Mouse (Mus musculus) liver, embryonic 15.5 days (tissue): ENCODE results near the gene Nfic. TPM values are rescaled to one million over a fixed set of nuclear protein-coding genes. Genes with fewer than 3 reads are reported as not detected.

Experiments used
- ATAC-seq: fragments of 200-750 bp; cut with Nextera tagmentation; 2 replicates; pipeline ENCODE4 v1.8.0; 2017; ENCODE audit warnings: moderate number of reproducible peaks, mild to moderate bottlenecking, moderate library complexity; ENCODE audit not compliant: insufficient read depth
- H3K27ac ChIP-seq: fragments of 300-500 bp; sonication (generic); replicated peaks from 2 replicates; pipeline ENCODE4 v1.5.1; 2015; ENCODE audit warnings: mild to moderate bottlenecking, inconsistent platforms
- H3K27me3 ChIP-seq: fragments of 300-500 bp; sonication (generic); 2 replicates; pipeline ENCODE4 v1.6.1; 2015; ENCODE audit warnings: mild to moderate bottlenecking, inconsistent platforms
- H3K36me3 ChIP-seq: fragments of 300-500 bp; sonication (generic); replicated peaks from 2 replicates; pipeline ENCODE4 v1.6.1; 2015; ENCODE audit warnings: moderate library complexity, mild to moderate bottlenecking, inconsistent platforms
- H3K4me1 ChIP-seq: fragments of 300-500 bp; sonication (generic); replicated peaks from 2 replicates; pipeline ENCODE4 v1.6.1; 2015; ENCODE audit warnings: inconsistent platforms
- H3K4me2 ChIP-seq: fragments of 300-500 bp; sonication (generic); 2 replicates; pipeline ENCODE4 v1.6.1; 2015; ENCODE audit warnings: moderate library complexity, mild to moderate bottlenecking, inconsistent platforms
- H3K4me3 ChIP-seq: fragments of 300-500 bp; sonication (generic); replicated peaks from 2 replicates; pipeline ENCODE4 v1.5.1; 2015; ENCODE audit warnings: mild to moderate bottlenecking, inconsistent platforms
- H3K9ac ChIP-seq: fragments of 300-500 bp; sonication (generic); 2 replicates; pipeline ENCODE4 v1.6.1; 2015; ENCODE audit warnings: moderate library complexity, mild to moderate bottlenecking, inconsistent platforms
- H3K9me3 ChIP-seq: fragments of 300-500 bp; sonication (generic); replicated peaks from 2 replicates; pipeline ENCODE4 v1.6.1; 2016; ENCODE audit warnings: inconsistent platforms
- WGBS: fragments of 180-500 bp; shearing (Covaris S2); methylation state at CpG from one replicate; pipeline ENCODE4 v1.1.7; 2015; ENCODE audit warnings: mixed read lengths; ENCODE audit not compliant: insufficient replicate concordance; 5-methylcytosine and 5-hydroxymethylcytosine counted together
- polyA plus RNA-seq: library from polyadenylated mRNA; unstranded; fragments of >200 nt; fragmentation: Nextera tagmentation; extraction: Ambion mirVana; gene quantifications from 2 replicates; pipeline ENCODE4 v1.2.1, GENCODE M21; 2015

The Nfic gene
- polyA plus RNA-seq, 1 experiment from 2014 or later, result 11.5 TPM

DNA sequence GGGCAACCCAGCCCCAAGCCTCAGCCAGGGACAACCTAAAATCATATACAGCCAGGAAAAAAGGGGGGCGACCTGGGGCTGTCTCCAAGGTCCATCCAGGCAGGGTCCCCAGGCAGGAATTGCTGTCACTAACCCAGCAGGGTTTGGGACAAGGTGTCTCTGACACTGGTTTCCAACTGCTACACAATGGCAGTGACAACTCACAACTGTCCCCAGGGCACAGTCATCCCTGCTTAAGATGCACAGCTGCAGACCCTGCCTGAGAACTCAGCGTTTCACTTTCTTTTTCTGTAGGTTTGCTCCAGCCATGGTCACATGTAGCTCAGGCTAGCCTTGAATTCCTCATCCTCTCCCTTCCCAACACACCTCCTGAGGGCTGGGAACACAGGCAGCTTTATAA, 26.3 kb downstream of the Nfic start:
- WGBS, result 30% methylated on average over 2 of the region's 2 CpGs
- H3K4me3 ChIP-seq, result peak overlapping the region; percentile 79; the same call in 1 of the 2 replicates
- ATAC-seq, result no peak
- H3K9me3 ChIP-seq, result no peaks in the 10 kb centered on the region
- H3K9ac ChIP-seq, result no peak overlapping the region
- peaks cover 80% of the 10 kb centered on the region for H3K4me1 ChIP-seq
- H3K4me2 ChIP-seq, result peak overlapping the region; percentile 97
- H3K27ac ChIP-seq, result no peak overlapping the region
- H3K36me3 ChIP-seq, result no peaks in the 10 kb centered on the region
- peaks cover 87% of the 10 kb centered on the region for H3K27me3 ChIP-seq

DNA sequence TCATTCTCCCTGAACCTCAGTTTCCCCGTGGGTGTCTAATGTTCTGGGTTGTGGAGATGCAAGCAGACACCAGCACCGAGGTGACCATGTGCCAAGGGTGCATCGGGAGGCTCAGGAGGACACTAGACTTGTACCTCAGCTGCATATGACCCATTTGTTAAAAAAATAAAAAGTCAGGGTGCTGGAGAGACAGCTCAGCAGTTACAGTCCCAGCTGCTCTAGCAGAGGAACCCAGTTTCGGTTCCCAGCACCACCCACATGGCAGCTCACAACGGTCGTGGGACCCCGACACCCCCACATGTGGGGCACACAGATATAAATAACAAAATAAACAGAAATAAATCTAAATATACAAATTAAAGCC, 26.9 kb downstream of the Nfic start:
- no peaks in the 10 kb centered on the region for H3K36me3 ChIP-seq
- 65% methylated on average over 7 of the region's 7 CpGs for WGBS
- H3K4me2 ChIP-seq, result no peak overlapping the region
- H3K9me3 ChIP-seq, result no peaks in the 10 kb centered on the region
- H3K27ac ChIP-seq, result no peak overlapping the region
- ATAC-seq, result no peak
- H3K4me3 ChIP-seq, result no peak overlapping the region
- peaks cover 74% of the 10 kb centered on the region for H3K4me1 ChIP-seq
- H3K27me3 ChIP-seq, result peaks cover 93% of the 10 kb centered on the region
- no peak overlapping the region for H3K9ac ChIP-seq

DNA sequence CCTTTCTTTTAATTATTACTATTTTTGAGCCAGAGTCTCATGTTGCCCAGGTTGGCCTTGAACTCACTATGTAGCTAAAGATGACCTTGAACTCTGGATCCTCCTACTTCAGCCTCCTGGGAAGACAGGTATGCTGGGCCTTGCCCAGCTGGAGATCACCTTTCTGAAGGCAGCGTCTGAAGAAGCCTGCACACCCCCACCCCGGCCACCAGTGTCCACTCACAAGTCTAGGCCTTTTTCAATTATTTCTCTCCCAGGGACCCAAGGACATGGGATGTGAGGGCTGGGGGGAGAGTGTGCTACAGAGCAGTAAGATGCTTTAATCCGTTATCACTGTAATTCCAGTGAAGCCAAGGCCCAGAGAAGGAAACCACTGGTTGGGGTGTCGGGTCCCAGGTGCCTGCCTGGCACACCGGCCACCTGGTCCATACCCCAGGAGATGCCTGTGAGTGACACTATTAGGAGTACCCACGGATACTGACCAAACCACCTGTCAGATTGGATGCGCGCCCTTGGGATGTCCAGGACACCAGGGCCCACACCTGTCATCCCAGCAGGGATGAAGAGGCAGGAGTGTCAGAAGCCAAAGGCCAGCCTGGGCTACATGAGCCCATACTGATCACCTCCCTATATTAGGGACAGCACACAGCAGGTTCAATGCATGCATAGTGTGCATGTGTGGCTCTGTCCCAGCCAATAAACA, 27.5 kb downstream of the Nfic start:
- Histone ChIP-seq H3K36me3 (no peaks in the 10 kb centered on the region), H3K4me1 (peaks cover 69% of the 10 kb centered on the region), H3K4me2 (no peak overlapping the region), H3K4me3 (no peak overlapping the region), H3K27me3 (peaks cover 95% of the 10 kb centered on the region), H3K9ac (no peak overlapping the region), H3K9me3 (no peaks in the 10 kb centered on the region), H3K27ac (no peak overlapping the region)
- ATAC-seq, result no peak
- WGBS, result 71% methylated on average over 8 of the region's 8 CpGs

DNA sequence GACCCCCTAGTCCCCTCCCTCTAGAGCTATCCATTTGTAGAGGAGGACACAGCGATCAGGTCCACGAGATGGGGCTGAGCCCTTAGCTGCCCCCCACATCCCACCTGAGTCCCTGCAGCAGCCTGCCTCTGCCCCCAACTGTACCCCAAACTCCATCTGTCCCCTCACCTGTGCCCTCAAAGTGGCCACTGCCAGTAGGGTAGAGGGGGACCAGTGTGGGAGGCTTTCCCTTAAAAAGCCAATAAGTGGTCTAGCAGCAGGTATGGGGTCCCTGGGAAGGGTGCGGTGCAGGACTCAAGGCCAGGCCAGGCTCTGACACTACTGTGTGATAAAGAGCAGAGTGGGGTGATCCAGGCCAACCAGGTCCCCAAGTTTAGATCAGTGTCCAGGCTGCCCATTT, 28.1 kb downstream of the Nfic start:
- Histone ChIP-seq H3K27me3 (peaks cover 94% of the 10 kb centered on the region), H3K9ac (no peak overlapping the region), H3K4me1 (peaks cover 62% of the 10 kb centered on the region), H3K36me3 (no peaks in the 10 kb centered on the region), H3K9me3 (no peaks in the 10 kb centered on the region), H3K4me2 (peak overlapping the region; percentile 69), H3K4me3 (peak overlapping the region; percentile 59; the same call in 1 of the 2 replicates), H3K27ac (no peak overlapping the region)
- no peak for ATAC-seq
- 41% methylated on average over 3 of the region's 3 CpGs for WGBS

DNA sequence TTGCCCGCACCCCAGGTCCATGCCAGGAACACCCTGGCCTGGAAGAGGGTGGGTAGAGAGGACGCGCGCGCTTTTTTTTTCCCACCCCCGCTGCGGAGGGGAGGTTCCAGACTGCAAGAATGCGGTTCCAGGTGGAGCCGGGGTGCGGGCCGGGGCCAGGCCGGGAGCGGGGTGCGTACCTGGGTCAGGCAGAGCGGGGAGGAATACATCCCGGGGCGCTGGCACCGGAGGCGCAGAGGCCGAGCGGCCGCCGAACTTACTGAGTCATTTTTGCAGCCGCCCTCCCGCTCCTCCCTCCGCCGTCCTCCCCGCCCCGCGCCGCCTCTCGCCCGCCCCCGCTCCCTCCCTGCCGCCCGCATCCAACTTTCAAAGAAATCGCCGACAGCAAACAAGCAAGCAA, 28.5 kb downstream of the Nfic start:
- H3K27ac ChIP-seq, result no peak overlapping the region

DNA sequence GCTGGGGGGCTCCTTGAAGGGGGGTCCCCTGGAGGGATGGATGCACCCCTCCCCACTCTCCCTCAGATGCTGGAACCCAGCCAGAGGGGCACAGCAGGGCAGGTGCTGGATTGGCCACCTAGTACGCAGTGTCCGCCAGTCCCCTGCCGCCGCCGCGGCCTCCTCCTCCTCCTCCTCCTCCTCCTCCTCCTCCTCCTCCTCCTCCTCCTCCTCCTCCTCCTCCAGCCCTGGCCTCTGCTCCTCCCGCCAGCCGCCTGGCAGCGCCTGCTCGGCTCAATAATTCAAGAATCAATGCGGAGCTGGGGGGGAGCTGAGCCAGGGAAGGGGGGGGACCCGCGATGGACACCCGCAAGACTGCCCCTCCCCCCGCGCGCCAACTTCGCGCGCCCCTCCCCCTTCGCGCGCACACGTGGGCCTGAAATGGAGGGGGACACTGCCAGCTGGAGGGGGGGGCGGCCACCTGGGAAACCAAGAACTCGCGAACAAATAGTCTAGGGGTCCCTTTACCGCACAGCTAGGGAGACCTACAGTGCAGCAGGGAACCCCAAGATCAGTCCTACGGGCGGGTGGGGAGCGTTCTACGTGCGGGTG, 29.3 kb downstream of the Nfic start:
- ATAC-seq, result no peak
- Histone ChIP-seq H3K27ac (no peak overlapping the region), H3K4me1 (peaks cover 53% of the 10 kb centered on the region), H3K4me3 (peak overlapping the region; percentile 59), H3K4me2 (peak overlapping the region; percentile 69), H3K9ac (peak overlapping the region; percentile 42; the same call in 1 of the 2 replicates), H3K27me3 (peaks cover 84% of the 10 kb centered on the region), H3K9me3 (no peaks in the 10 kb centered on the region), H3K36me3 (no peaks in the 10 kb centered on the region)
- WGBS, result 1% methylated on average over 28 of the region's 33 CpGs

More for the DNA sequence above, 28.5 kb downstream of the Nfic start:
- ATAC-seq, result no peak
- H3K36me3 ChIP-seq, result no peaks in the 10 kb centered on the region
- H3K4me3 ChIP-seq, result peak overlapping the region; percentile 59
- peaks cover 91% of the 10 kb centered on the region for H3K27me3 ChIP-seq
- 2% methylated on average over 36 of the region's 38 CpGs for WGBS
- no peaks in the 10 kb centered on the region for H3K9me3 ChIP-seq
- peak overlapping the region; percentile 42; the same call in 1 of the 2 replicates for H3K9ac ChIP-seq
- H3K4me1 ChIP-seq, result peaks cover 60% of the 10 kb centered on the region
- H3K4me2 ChIP-seq, result peak overlapping the region; percentile 69

DNA sequence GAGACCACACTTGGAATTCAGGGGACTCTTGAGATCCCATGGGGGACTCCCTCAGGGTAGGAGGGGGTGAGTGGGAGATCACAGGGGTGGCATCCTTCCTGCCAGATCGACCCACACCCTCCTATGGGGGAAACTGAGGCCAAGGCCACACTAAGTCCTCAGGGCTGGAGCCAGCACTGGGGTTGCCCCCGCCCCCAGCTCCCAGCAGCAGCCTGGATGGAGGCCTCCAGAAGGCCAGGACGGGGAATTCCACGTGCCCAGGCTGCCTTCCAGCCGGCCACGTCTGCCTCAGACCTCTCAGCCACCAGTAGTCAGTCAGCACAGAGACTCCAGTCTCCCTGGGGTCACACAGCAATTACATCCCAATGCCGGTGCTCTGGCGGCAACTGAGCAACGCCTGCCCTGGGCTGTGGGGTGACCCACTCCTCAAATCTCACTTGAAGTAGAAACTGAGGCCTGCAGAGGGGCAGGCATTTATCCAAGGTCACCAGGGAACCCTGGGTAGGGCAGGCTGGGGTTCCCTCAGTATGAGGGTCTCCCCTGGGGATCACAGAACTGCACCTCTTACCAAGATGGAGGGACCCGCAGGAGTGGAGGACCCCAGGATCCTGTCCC, 30.1 kb downstream of the Nfic start:
- Histone ChIP-seq H3K4me1 (peaks cover 45% of the 10 kb centered on the region), H3K27me3 (peaks cover 76% of the 10 kb centered on the region), H3K9me3 (no peaks in the 10 kb centered on the region), H3K36me3 (no peaks in the 10 kb centered on the region), H3K9ac (no peak overlapping the region), H3K4me3 (no peak overlapping the region), H3K4me2 (peak overlapping the region; percentile 69; the same call in 1 of the 2 replicates), H3K27ac (peak overlapping the region; percentile 9; the same call in 1 of the 2 replicates)
- WGBS, result 46% methylated on average over 10 of the region's 10 CpGs
- no peak for ATAC-seq

DNA sequence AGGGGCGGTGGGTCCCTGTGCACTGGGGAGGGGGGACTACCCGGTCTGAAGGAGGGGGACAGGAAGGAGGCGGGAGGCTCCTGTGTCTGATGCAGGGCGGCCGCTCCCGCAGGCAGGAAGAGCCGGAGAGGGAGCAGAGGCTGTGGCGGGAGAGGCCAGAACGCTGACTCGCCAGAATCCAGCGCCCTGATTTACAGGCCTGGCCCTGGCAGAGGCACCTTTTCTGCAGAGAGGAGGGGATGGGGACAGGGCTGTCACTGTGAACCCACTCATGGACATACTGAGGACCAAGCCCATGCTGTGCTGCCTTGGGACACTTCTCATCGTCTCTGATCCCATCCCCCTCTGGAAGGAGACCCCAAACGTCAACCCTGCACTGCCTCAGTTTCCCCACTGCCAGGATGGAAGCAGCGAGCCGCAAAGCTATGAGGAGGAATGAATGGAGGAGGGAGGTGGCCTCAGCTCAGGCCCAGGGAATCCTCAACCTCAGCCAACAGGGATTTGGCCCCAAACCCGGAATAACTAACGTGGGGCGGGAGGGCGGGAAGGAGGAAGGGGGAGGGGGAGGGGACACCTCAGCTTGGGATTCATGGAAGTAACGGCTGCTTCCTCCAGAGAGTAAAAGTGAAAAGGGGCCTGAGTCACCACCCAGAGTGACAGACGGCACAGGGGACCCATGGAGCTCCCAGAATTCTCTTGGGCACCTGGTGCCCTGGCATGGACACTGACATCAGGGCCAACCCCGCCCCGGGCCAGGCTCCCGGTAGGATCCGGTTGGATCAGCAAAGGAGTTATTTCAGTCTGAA, 31.0 kb downstream of the Nfic start:
- 9% methylated on average over 25 of the region's 25 CpGs for WGBS
- ATAC-seq, result no peak
- Histone ChIP-seq H3K4me2 (peak overlapping the region; percentile 15; the same call in 1 of the 2 replicates), H3K9me3 (no peaks in the 10 kb centered on the region), H3K27ac (no peak overlapping the region), H3K9ac (no peak overlapping the region), H3K36me3 (no peaks in the 10 kb centered on the region), H3K4me3 (no peak overlapping the region), H3K27me3 (peaks cover 67% of the 10 kb centered on the region), H3K4me1 (peaks cover 44% of the 10 kb centered on the region)

DNA sequence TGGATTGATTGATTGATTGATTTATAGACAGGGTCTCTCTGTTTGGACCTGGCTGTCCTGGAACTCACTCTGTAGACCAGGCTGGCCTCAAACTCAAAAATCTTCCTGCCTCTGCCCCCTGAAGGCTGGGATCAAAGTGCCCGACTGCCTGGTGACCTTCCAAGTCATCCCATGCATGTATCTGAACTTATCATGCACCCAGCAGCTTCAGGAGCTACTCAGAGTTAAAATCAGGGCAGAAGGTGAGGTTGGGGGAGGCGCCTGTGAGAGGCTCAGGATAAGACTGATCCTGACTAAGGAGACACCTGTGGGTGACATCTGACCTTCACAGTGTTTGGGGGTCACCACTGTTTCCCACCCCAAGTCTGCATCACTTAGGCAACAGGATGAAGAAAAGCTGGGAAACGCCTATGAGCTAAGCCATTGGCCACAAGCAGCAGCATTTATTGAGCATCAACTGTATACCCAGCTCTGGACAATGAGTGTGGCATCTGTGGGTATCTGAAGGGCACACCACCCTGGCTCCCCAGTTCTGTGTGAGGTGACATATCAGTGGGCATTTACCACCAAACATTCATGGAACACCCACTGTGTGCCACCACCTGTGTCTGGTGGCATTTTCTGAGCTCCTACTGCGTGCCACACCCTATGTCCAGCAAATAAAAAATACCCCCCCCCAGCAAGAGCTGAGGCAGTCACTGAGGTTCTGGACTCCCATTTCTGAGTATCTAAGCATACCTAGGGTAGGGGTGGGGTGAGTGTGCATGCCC, 31.8 kb downstream of the Nfic start:
- peaks cover 45% of the 10 kb centered on the region for H3K4me1 ChIP-seq
- no peaks in the 10 kb centered on the region for H3K9me3 ChIP-seq
- H3K9ac ChIP-seq, result no peak overlapping the region
- no peak overlapping the region for H3K4me3 ChIP-seq
- no peak overlapping the region for H3K27ac ChIP-seq
- WGBS, result 45% methylated on average over 4 of the region's 4 CpGs
- no peak overlapping the region for H3K4me2 ChIP-seq
- no peak for ATAC-seq
- no peaks in the 10 kb centered on the region for H3K36me3 ChIP-seq
- H3K27me3 ChIP-seq, result peaks cover 59% of the 10 kb centered on the region

DNA sequence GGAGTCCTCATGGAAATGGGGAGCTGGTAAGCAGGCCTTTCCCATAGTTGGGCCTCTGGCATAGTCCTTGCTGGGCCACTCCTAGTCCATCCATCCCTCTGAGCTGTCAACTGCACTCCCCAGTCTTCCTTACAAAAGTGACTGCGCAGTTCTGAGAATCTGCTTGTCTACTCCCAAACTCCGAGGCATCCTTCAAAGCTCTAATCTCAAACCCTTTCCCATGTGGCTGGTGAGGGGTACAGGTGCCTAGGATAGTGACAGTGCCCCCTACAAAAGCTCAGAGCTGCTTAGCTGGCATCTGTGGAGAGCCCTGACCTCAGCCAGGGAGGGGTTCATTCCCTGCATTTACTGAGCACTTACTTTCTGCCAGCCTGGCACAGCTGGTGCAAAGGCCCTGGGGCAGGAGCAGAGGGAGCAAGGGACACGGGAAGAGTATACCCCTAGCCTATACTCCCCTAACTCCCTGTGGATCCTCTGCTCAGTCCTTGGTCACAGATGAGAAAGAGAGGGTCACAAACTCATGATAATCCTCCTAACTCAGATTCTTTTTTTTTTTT, 32.7 kb downstream of the Nfic start:
- no peaks in the 10 kb centered on the region for H3K9me3 ChIP-seq
- no peak overlapping the region for H3K4me2 ChIP-seq
- no peak overlapping the region for H3K4me3 ChIP-seq
- 71% methylated on average over 3 of the region's 3 CpGs for WGBS
- H3K4me1 ChIP-seq, result peaks cover 47% of the 10 kb centered on the region
- ATAC-seq, result no peak
- H3K27me3 ChIP-seq, result peaks cover 59% of the 10 kb centered on the region
- H3K27ac ChIP-seq, result no peak overlapping the region
- no peak overlapping the region for H3K9ac ChIP-seq
- no peaks in the 10 kb centered on the region for H3K36me3 ChIP-seq
